Mouse (Mus musculus) gastrocnemius, postnatal 10 days (tissue): ENCODE data around the gene Ppp1r11. TPM values are rescaled to one million over a fixed set of nuclear protein-coding genes. Genes with fewer than 3 reads are reported as not detected.

Experiments used
- DNase-seq: peaks from one replicate; pipeline ENCODE4 v3.0.0; 2021; ENCODE audit warnings: mixed read lengths
- total RNA-seq, 2 experiments: library from RNA; stranded (reverse); gene quantifications; 2 replicates each; pipeline ENCODE4 v1.2.3; 2021

The Ppp1r11 gene
- total RNA-seq, 2 experiments from 2014 or later = 62.6 to 63.5 TPM

- no peak for DNase-seq
These were observed 31.3 kb downstream of the Ppp1r11 start for GRCm38 (mm10) chr17:36920239-36920638.

DNA sequence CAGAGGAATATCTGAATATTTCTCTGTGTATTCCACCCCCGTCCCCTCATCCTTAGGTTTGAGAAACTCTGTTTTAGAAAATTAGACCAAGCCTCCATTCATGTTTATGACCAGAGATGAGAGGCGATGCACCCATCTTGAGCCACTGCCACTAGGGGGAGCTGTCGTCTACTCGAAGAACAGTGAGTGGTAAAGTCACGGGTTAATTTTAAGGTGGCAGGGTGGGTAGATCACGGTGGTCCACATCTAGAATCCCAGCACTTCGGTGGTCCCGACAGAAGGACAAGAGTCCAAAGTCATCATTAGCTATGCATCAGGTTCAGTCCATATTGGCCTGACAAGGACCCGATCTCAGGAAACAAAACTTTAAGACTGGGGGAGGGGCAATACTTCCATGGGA, 36.5 kb downstream of the Ppp1r11 start:
- peak; percentile 68 for DNase-seq

DNA sequence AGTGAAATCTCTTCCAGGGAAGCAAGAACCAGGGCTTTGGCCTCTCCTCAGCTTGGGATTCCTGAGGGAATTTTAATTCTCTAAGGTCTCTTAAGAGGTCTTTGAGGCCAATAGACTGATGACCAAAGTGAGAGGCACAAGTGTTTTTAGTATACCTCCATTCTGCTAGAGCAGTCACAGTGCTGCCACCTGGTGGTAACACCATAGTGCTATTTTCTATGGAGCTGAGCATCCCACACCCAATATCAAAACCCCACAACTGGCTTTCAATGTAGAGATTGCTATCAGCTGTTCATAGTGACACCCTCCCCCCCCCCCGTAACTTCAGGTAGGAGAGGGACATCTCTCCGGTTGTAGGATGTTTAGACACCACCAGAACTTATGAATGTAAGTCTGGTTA, 37.4 kb downstream of the Ppp1r11 start:
- DNase-seq = peak; percentile 81

DNA sequence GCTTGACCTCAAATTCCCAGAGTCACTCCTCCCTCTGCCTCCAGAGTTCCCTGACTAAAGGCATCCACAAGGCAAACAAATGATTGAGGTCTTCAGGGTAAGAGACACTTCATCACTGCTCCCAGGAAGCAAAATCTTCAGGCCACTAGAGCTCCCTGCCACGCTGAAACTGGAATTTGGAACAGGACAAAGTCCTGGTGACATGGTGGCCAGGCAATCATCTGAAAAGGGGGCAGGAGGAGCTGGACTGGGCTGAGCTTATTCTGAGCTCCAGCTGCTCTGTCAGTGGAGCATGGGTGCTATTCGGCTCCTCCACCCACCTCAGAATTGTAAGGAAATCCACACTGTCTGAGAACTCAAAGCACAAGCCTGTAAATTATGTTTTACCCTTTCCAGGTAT, 39.5 kb downstream of the Ppp1r11 start:
- no peak for DNase-seq

GRCm38 (mm10) chr17:36909802-36910201, 41.7 kb downstream of the Ppp1r11 start:
- no peak for DNase-seq

GRCm38 (mm10) chr17:36908235-36908634, 43.3 kb downstream of the Ppp1r11 start:
- DNase-seq = no peak

GRCm38 (mm10) chr17:36903651-36904050, 47.9 kb downstream of the Ppp1r11 start:
- no peak for DNase-seq

DNA sequence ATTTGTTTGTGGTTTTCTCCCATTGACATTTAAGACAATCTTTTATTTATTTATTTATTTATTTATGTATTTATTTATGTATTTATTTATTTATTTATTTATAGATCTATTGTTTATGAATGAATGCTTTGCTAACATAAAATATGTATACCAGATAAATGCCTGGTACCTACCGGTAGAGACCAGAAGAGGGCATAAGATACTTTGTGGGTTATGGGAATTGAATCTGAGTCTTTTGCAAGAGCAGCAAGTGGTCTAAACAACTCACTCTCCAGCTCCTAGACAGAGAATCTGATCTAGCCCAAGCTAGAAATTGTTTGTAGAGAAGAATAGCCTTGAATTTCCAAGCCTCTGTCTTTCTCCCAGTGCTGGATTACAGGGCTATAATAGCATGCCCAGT, 50.9 kb downstream of the Ppp1r11 start:
- no peak for DNase-seq

DNA sequence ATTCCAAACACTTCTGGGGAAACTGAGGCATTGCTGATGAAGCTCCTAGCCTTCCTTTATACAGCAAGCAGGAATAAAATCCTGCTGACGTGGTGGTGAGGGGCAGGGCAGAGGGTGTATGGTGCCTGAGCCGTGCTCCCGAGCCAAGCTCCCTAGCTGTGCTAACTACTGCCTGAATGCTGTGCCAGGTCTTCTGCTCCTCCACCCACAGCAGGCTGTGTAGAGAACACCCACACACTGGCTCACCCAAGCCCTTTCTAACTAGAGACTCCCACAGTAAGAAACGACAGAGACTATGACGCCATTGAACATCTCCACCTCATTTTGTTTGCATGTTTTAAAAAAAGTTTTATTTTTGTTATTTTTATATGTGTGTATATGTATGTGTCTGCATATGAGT, 51.5 kb downstream of the Ppp1r11 start:
- DNase-seq = no peak

GRCm38 (mm10) chr17:36899376-36899775, 52.2 kb downstream of the Ppp1r11 start:
- DNase-seq = no peak

Other genes with a start within 250 kb of the Ppp1r11 start
- not detected for gene H2-M10.5, start 178.8 kb downstream of the Ppp1r11 start, total RNA-seq
- not detected for gene H2-M10.6, start 139.6 kb downstream of the Ppp1r11 start, total RNA-seq
- 10 to 100 TPM; 15.0 to 19.2 TPM for gene Trim26, start 114.6 kb downstream of the Ppp1r11 start, total RNA-seq
- gene Trim15, start 84.5 kb downstream of the Ppp1r11 start, total RNA-seq = not detected
- gene Trim10, start 82.2 kb downstream of the Ppp1r11 start, total RNA-seq = 1 to 10 TPM in 1 of 2 experiments, not detected in 1; 1.7 TPM
- not detected for gene Trim40, start 61.6 kb downstream of the Ppp1r11 start, total RNA-seq
- not detected for gene Trim31, start 53.6 kb downstream of the Ppp1r11 start, total RNA-seq
- gene Rnf39, start 8.8 kb downstream of the Ppp1r11 start, total RNA-seq = under 1 TPM in 1 of 2 experiments, not detected in 1; 0.47 TPM
- 10 to 100 TPM; 19.6 to 23.2 TPM for gene Znrd1, start 6.8 kb upstream of the Ppp1r11 start, total RNA-seq
- gene Znrd1as, start 6.9 kb upstream of the Ppp1r11 start, total RNA-seq = 1 to 10 TPM; 7.5 to 9.4 TPM
- gene 2410137M14Rik, start 29.5 kb upstream of the Ppp1r11 start, total RNA-seq = not detected
- under 1 TPM in 1 of 2 experiments, not detected in 1; 0.18 TPM for gene H2-M5, start 37.8 kb upstream of the Ppp1r11 start, total RNA-seq
- gene Zfp57, start 49.4 kb upstream of the Ppp1r11 start, total RNA-seq = 1 to 10 TPM; 1.9 to 4.5 TPM
- gene Mog, start 71.7 kb upstream of the Ppp1r11 start, total RNA-seq = not detected
- gene Gabbr1, start 94.2 kb upstream of the Ppp1r11 start, total RNA-seq = 10 to 100 TPM; 12.8 to 20.1 TPM
- not detected for gene Olfr90, start 136.8 kb upstream of the Ppp1r11 start, total RNA-seq
- not detected for gene Olfr91, start 146.5 kb upstream of the Ppp1r11 start, total RNA-seq
- gene Olfr92, start 168.3 kb upstream of the Ppp1r11 start, total RNA-seq = not detected
- gene Olfr93, start 209.8 kb upstream of the Ppp1r11 start, total RNA-seq = not detected
- gene Ubd, start 242.2 kb upstream of the Ppp1r11 start, total RNA-seq = not detected
- gene Olfr94, start 249.3 kb upstream of the Ppp1r11 start, total RNA-seq = not detected